Mouse (Mus musculus): Measurements from ENCODE around the gene 4930516K23Rik.

Gene 4930516K23Rik

GRCm38 (mm10) chr7:104061345-104061744, at the start of gene 4930516K23Rik:
TSS of gene 4930516K23Rik (minus strand) at chr7:104061445.
- no peak for DNase-seq (ENCODE audit: low read depth, low spot score)

GRCm38 (mm10) chr7:104104757-104104972, 43.4 kb upstream of the 4930516K23Rik start, which contains the start of gene Olfr646:
TSS of gene Olfr646 (plus strand) at chr7:104104873.
- no peak for DNase-seq (ENCODE audit: low read depth, low spot score)

GRCm38 (mm10) chr7:104103913-104104756, 42.9 kb upstream of the 4930516K23Rik start:
- DNase-seq (ENCODE audit: low read depth, low spot score): no peak

GRCm38 (mm10) chr7:104085365-104085764, 24.1 kb upstream of the 4930516K23Rik start, which contains the start of gene Olfr645:
TSS of gene Olfr645 (minus strand) at chr7:104085465.
- DNase-seq (ENCODE audit: low read depth, low spot score): no peak

GRCm38 (mm10) chr7:104071769-104072168, 10.5 kb upstream of the 4930516K23Rik start, which contains the start of gene Olfr644:
TSS of gene Olfr644 (minus strand) at chr7:104071869.
- no peak for DNase-seq (ENCODE audit: low read depth, low spot score)

GRCm38 (mm10) chr7:104059215-104059614, 2.0 kb downstream of the 4930516K23Rik start:
- no peak for DNase-seq (ENCODE audit: low read depth, low spot score)

GRCm38 (mm10) chr7:104052566-104052965, 8.7 kb downstream of the 4930516K23Rik start, which contains the start of gene Olfr642:
TSS of gene Olfr642 (minus strand) at chr7:104052666.
- DNase-seq (ENCODE audit: low read depth, low spot score): no peak

- no peak for DNase-seq (ENCODE audit: low read depth, low spot score)
Measured at GRCm38 (mm10) chr7:104050745-104051144, 10.5 kb downstream of the 4930516K23Rik start.

GRCm38 (mm10) chr7:104035145-104035544, 26.1 kb downstream of the 4930516K23Rik start, which contains the start of gene Olfr641:
TSS of gene Olfr641 (plus strand) at chr7:104035445.
- DNase-seq (ENCODE audit: low read depth, low spot score): no peak

GRCm38 (mm10) chr7:104026978-104027377, 34.3 kb downstream of the 4930516K23Rik start:
- no peak for DNase-seq (ENCODE audit: low read depth, low spot score)

- no peak for DNase-seq (ENCODE audit: low read depth, low spot score)
Measured at GRCm38 (mm10) chr7:104025473-104025872, 35.8 kb downstream of the 4930516K23Rik start, which contains the start of gene Olfr640. TSS of gene Olfr640 (minus strand) at chr7:104025573.

- no peak for DNase-seq (ENCODE audit: low read depth, low spot score)
Measured at GRCm38 (mm10) chr7:104021651-104022050, 39.6 kb downstream of the 4930516K23Rik start.

GRCm38 (mm10) chr7:104018953-104019352, 42.3 kb downstream of the 4930516K23Rik start:
- DNase-seq (ENCODE audit: low read depth, low spot score): no peak

GRCm38 (mm10) chr7:104017203-104017602, 44.0 kb downstream of the 4930516K23Rik start, which contains the start of gene Olfr639:
TSS of gene Olfr639 (minus strand) at chr7:104017303.
- DNase-seq (ENCODE audit: low read depth, low spot score): no peak

Data from c-Kit-negative CD71-positive TER-119-positive erythroid progenitor cells, embryonic 14.5 days (primary cell).